Mouse (Mus musculus): Measurements from ENCODE around the gene Pex16.

GRCm38 (mm10) chr2:92386821-92387570, 12.5 kb downstream of the Pex16 start:
- TF ChIP-seq CTCF (IDR thresholded peaks at IDR 0.05; ENCODE audit: control insufficient read depth, insufficient read depth, low read length), result no peak
- no peak for TF ChIP-seq POLR2A (IDR thresholded peaks at IDR 0.05; ENCODE audit: borderline replicate concordance, control insufficient read depth, low read depth, low read length)
